Mouse (Mus musculus) kidney, adult 2 months (tissue): ENCODE measurements around the gene Clec4b1.
"Not testable (repeated sequence)": the region's sequence is repeated elsewhere in the genome, so short reads cannot be mapped to it uniquely, and the experiment has no call there.

Experiments
- CTCF ChIP-seq: fragments of 200-500 bp; conservative IDR thresholded peaks from 2 replicates; pipeline ENCODE4 v1.5.1; 2011; ENCODE audit warnings: low read depth, mild to moderate bottlenecking, control low read depth, low read length, moderate library complexity, mixed read lengths; ENCODE audit not compliant: insufficient read depth, insufficient read length
- POLR2A ChIP-seq: fragments of 200-500 bp; IDR thresholded peaks from one replicate; pipeline ENCODE4 v1.6.1; 2011; ENCODE audit warnings: low read depth, low read length, control low read depth

DNA sequence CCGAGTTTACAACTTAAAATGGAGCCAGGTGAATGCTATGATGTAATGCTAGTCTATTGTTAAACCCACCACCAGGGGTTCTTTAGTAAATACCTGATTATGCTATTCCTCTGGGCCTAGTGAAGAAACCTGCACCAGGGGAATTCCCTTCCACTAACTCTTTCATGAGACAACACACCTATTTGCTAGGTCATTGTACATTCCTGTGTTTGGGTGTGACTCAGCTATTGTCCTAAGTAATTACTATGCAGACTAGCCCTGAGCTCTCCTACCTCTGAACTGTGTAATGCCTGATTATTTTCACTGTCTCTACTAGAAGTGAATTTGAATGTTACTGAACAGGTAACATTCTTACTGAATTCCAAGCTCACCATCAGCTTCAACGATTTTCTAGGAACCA is 45.1 kb upstream of the Clec4b1 start:
- TF ChIP-seq POLR2A, CTCF: not testable (repeated sequence)
